ENCODE assay signal across 23 mouse cellular contexts in genomic region chr12:69838376-69838775, GRCm38 (mm10). TPM values are rescaled to one million over a fixed set of nuclear protein-coding genes. Genes with fewer than 3 reads are reported as not detected.
DNase-seq lines count a peak whose midpoint lies in the region; ATAC-seq and TF ChIP-seq lines count a peak whose summit lies in the region.
"Had no signal": no experiment of that assay in that cellular context is flagged by ENCODE, and none has a peak within 500 bp of the region (broad histone marks: within the 10 kb centered on the region; RNA-seq: fewer than 3 reads in every experiment).

No protein-coding gene starts in this region.

- ATAC-seq in megakaryocyte, adult 5-6 weeks (ENCODE audit: poor library complexity, severe bottlenecking), result peak; percentile 78
- ATAC-seq: forebrain, embryonic 14.5 days; hindbrain, postnatal 0 days had no signal

- TF ChIP-seq CTCF in layer of hippocampus, adult 2 months (conservative IDR thresholded peaks at IDR 0.05), result no peak

- no peak for DNase-seq in layer of hippocampus, adult 2 months (ENCODE audit: low spot score in 2 of 2)
- no peak for DNase-seq in layer of hippocampus, adult 8-10 months (ENCODE audit: low spot score in 2 of 2)
- peak; percentile 12 for DNase-seq in MN1 (ENCODE audit: low spot score)
- DNase-seq in thymus, postnatal 14 days, result peak; percentile 61
- no peak for DNase-seq in left cerebral cortex, adult 9 months (ENCODE audit: low spot score in 2 of 2)
- DNase-seq in adrenal gland, adult 2 months, result no peak
- DNase-seq in left cerebral cortex, adult 18-20 months (ENCODE audit: low spot score in 2 of 2), result no peak
- DNase-seq: cerebellum, adult 11-12 months; heart, adult 18-20 months; kidney, adult 9 months; kidney, postnatal 36 days; layer of hippocampus, postnatal 36 days; left cerebral cortex, postnatal 4 days; lung, embryonic 14.5 days; lung, postnatal 4 days; retina, postnatal 1 day had no signal

- no peak overlapping the region for H3K4me3 ChIP-seq in layer of hippocampus, adult 2 months
- H3K4me3 ChIP-seq: erythroblast, embryonic 14.5 days; heart, embryonic 15.5 days; midbrain, embryonic 12.5 days had no signal

- peak overlapping the region; percentile 39; the same call in 1 of the 2 replicates for H3K27ac ChIP-seq in layer of hippocampus, adult 2 months
- H3K27ac ChIP-seq: heart, embryonic 15.5 days; hindbrain, postnatal 0 days; midbrain, embryonic 12.5 days had no signal

RNA-seq across cellular contexts. Expression of gene Cdkl1, which starts 47.3 kb away (rescaled TPM):
- total RNA-seq in layer of hippocampus, adult 2 months (2021), result 10 to 100 TPM; 21.5 to 27.4 TPM
- 10 to 100 TPM; 20.1 to 27.1 (median 24.5) TPM for total RNA-seq in layer of hippocampus, adult 8-10 months (2022)
- 0.11 TPM in 1 of 2 replicates, not detected in the other for total RNA-seq in megakaryocyte, adult 5-6 weeks (2015)
- total RNA-seq in megakaryocyte, adult 5-6 weeks (2017), result 0.15 TPM in 1 of 2 replicates, not detected in the other
- total RNA-seq in adrenal gland, adult 2 months (2021), result 1 to 10 TPM; 1.3 to 2.6 TPM
- polyA plus RNA-seq in adrenal gland, adult 2 months (2012; rRNA removed), result 0.27 and 0.42 TPM in 2 replicates
- 10 to 100 TPM; 33.2 to 35.5 TPM for total RNA-seq in left cerebral cortex, adult 18-20 months (2021)
- total RNA-seq: hematopoietic stem cell, adult 5-6 weeks had no signal

RNA-seq across cellular contexts. Expression of gene Atl1, which starts 54.0 kb away (rescaled TPM):
- total RNA-seq in layer of hippocampus, adult 2 months (2021), result 100 to 1,000 TPM; 195 TPM
- 100 to 1,000 TPM; 177 to 196 (median 191) TPM for total RNA-seq in layer of hippocampus, adult 8-10 months (2022)
- total RNA-seq in megakaryocyte, adult 5-6 weeks (2015), result 0.75 and 0.98 TPM in 2 replicates
- 0.95 and 1.8 TPM in 2 replicates for total RNA-seq in megakaryocyte, adult 5-6 weeks (2017)
- 10 to 100 TPM in 1 of 2 experiments, 1 to 10 TPM in 1; 5.6 to 10.2 TPM for total RNA-seq in adrenal gland, adult 2 months (2021)
- polyA plus RNA-seq in adrenal gland, adult 2 months (2012; rRNA removed), result 1.4 and 1.7 TPM in 2 replicates
- total RNA-seq in left cerebral cortex, adult 18-20 months (2021), result 100 to 1,000 TPM; 232 to 242 TPM

RNA-seq across cellular contexts. Expression of gene Map4k5, which starts 54.6 kb away (rescaled TPM):
- total RNA-seq in layer of hippocampus, adult 2 months (2021), result 10 to 100 TPM; 44.2 to 47.7 TPM
- total RNA-seq in layer of hippocampus, adult 8-10 months (2022), result 10 to 100 TPM; 42.6 to 49.5 (median 48.4) TPM
- 12.4 and 12.9 TPM in 2 replicates for total RNA-seq in megakaryocyte, adult 5-6 weeks (2015)
- total RNA-seq in megakaryocyte, adult 5-6 weeks (2017), result 14.1 and 18.2 TPM in 2 replicates
- 10 to 100 TPM; 26.7 to 33.3 TPM for total RNA-seq in adrenal gland, adult 2 months (2021)
- polyA plus RNA-seq in adrenal gland, adult 2 months (2012; rRNA removed), result 13.7 and 14.6 TPM in 2 replicates
- 10 to 100 TPM; 37.6 to 38.6 TPM for total RNA-seq in left cerebral cortex, adult 18-20 months (2021)

Comparison
In these comparisons a context has a peak if more than half of its experiments do, and no peak if none do; other contexts are left out.
1. DNase-seq: peak in MN1 (single experiment) and thymus, postnatal 14 days (single experiment); none in layer of hippocampus, adult 2 months (0 of 2), layer of hippocampus, adult 8-10 months (0 of 2), left cerebral cortex, adult 9 months (0 of 2), adrenal gland, adult 2 months (single experiment) and left cerebral cortex, adult 18-20 months (0 of 2).
2. RNA of gene Cdkl1, which starts 47.3 kb away (total RNA-seq): 33.2 to 35.5 TPM in left cerebral cortex, adult 18-20 months, 21.5 to 27.4 TPM in layer of hippocampus, adult 2 months and 20.1 to 27.1 TPM in layer of hippocampus, adult 8-10 months; 1.3 to 2.6 TPM in adrenal gland, adult 2 months and 0.11 to 0.15 TPM in megakaryocyte, adult 5-6 weeks; every median in the first group is over 4 times any median in the second.
3. RNA of gene Atl1, which starts 54.0 kb away (total RNA-seq): 232 to 242 TPM in left cerebral cortex, adult 18-20 months, 195 TPM in layer of hippocampus, adult 2 months and 177 to 196 TPM in layer of hippocampus, adult 8-10 months; 5.6 to 10.2 TPM in adrenal gland, adult 2 months and 0.75 to 1.8 TPM in megakaryocyte, adult 5-6 weeks; every median in the first group is over 10 times any median in the second.